34 mouse cellular contexts compared by ENCODE assay signal in the genomic region with DNA sequence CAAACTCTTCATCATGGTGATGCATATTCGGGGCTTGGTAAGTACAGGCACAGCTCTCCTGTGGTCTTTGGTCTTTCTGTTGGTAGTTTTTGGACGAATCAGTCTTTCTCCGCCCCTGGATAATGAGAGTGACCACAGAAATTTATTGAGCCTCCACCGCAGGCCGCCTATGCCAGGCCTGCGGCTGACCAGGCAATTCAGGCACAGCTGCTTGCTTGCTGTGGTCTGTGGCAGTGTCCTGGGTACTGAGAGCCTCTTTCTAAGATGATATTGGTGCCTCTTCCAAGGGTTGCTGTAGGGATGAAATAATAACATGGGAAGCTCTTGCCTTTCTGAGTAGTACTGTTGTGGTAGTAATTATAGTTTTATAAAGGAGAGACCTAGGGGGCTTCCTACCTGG.
"Had no signal": no experiment of that assay in that cellular context is flagged by ENCODE, and none has a peak within 500 bp of the region (broad histone marks: within the 10 kb centered on the region; RNA-seq: fewer than 3 reads in every experiment).

No protein-coding gene starts in this region.

- H3K9me3 ChIP-seq: heart, embryonic 10.5 days; heart, embryonic 12.5 days; heart, embryonic 13.5 days; heart, embryonic 15.5 days; hindbrain, embryonic 10.5 days; hindbrain, embryonic 12.5 days; hindbrain, embryonic 13.5 days; hindbrain, embryonic 15.5 days; intestine, embryonic 15.5 days; kidney, embryonic 15.5 days had no signal

- H3K4me3 ChIP-seq: heart, embryonic 10.5 days; heart, embryonic 12.5 days; heart, embryonic 13.5 days; heart, embryonic 15.5 days; hindbrain, embryonic 10.5 days; hindbrain, embryonic 12.5 days; hindbrain, embryonic 13.5 days; hindbrain, embryonic 15.5 days; intestine, embryonic 15.5 days; kidney, embryonic 15.5 days; layer of hippocampus, adult 2 months had no signal

- ATAC-seq: hindbrain, embryonic 16.5 days; hindbrain, postnatal 0 days; inflammation-experienced regulatory T-cells, adult 6 months; intestine, embryonic 15.5 days; intestine, embryonic 16.5 days; intestine, postnatal 0 days had no signal

- H3K4me2 ChIP-seq: heart, embryonic 11.5 days; heart, embryonic 12.5 days; heart, embryonic 13.5 days; heart, embryonic 15.5 days; hindbrain, embryonic 12.5 days; hindbrain, embryonic 13.5 days; hindbrain, embryonic 14.5 days; hindbrain, embryonic 15.5 days; intestine, embryonic 15.5 days; kidney, embryonic 15.5 days had no signal

- H3K9ac ChIP-seq: heart, embryonic 12.5 days; heart, embryonic 13.5 days; heart, embryonic 15.5 days; hindbrain, embryonic 12.5 days; hindbrain, embryonic 13.5 days; hindbrain, embryonic 14.5 days; hindbrain, embryonic 15.5 days; intestine, embryonic 15.5 days; kidney, embryonic 15.5 days had no signal

- DNase-seq: heart, postnatal 10 days; heart, postnatal 14 days; heart, postnatal 36 days; heart, postnatal 4 days; kidney, adult 11 months; kidney, adult 18-20 months; kidney, adult 2 months; kidney, adult 8-10 months; kidney, adult 9 months; kidney, postnatal 10 days; kidney, postnatal 14 days; kidney, postnatal 36 days; kidney, postnatal 4 days; layer of hippocampus, adult 9-11 months; layer of hippocampus, postnatal 36 days had no signal

- H3K27me3 ChIP-seq: heart, embryonic 12.5 days; heart, embryonic 13.5 days; heart, embryonic 15.5 days; hindbrain, embryonic 12.5 days; hindbrain, embryonic 13.5 days; hindbrain, embryonic 15.5 days; intestine, embryonic 15.5 days; kidney, embryonic 15.5 days had no signal

- H3K27ac ChIP-seq: heart, embryonic 10.5 days; heart, embryonic 13.5 days; heart, embryonic 15.5 days; hindbrain, embryonic 10.5 days; hindbrain, embryonic 12.5 days; hindbrain, embryonic 13.5 days; hindbrain, embryonic 14.5 days; hindbrain, embryonic 15.5 days; hindbrain, postnatal 0 days; intestine, embryonic 15.5 days; kidney, embryonic 15.5 days; kidney, postnatal 0 days; layer of hippocampus, adult 2 months had no signal

- H3K4me1 ChIP-seq: heart, embryonic 13.5 days; hindbrain, embryonic 13.5 days; hindbrain, embryonic 15.5 days; intestine, embryonic 15.5 days had no signal
